Mouse (Mus musculus) liver, postnatal 0 days (tissue): ENCODE measurements at regions not wholly inside any gene's neighbourhood (a gene's known extent, or its start where the extent isn't known, plus 50 kb on each side); places are given as distances from the start of the nearest gene placed in this dataset.

Experiments used
- ATAC-seq: fragments of 200-750 bp; cut with Nextera tagmentation; 2 replicates; pipeline ENCODE4 v1.8.0; 2017; ENCODE audit warnings: mild to moderate bottlenecking, moderate library complexity
- DNase-seq: peaks from one replicate; pipeline ENCODE4 v3.0.0-alpha.2; 2016
- H3K27ac ChIP-seq: fragments of 300-500 bp; sonication (generic); 2 replicates; pipeline ENCODE4 v1.5.1; 2014; ENCODE audit warnings: antibody characterized with exemption, moderate library complexity, mild to moderate bottlenecking, low read depth
- H3K27me3 ChIP-seq: fragments of 300-500 bp; sonication (generic); 2 replicates; pipeline ENCODE4 v1.6.1; 2014; ENCODE audit warnings: low read length, control low read depth, mixed read lengths; ENCODE audit not compliant: insufficient read depth
- H3K36me3 ChIP-seq: fragments of 300-500 bp; sonication (generic); replicated peaks from 2 replicates; pipeline ENCODE4 v1.6.1; 2014; ENCODE audit warnings: mild to moderate bottlenecking, control low read depth, low read length, moderate library complexity, mixed read lengths; ENCODE audit not compliant: insufficient read depth
- H3K4me1 ChIP-seq: fragments of 300-500 bp; sonication (generic); 2 replicates; pipeline ENCODE4 v1.6.1; 2014; ENCODE audit warnings: antibody characterized with exemption, mild to moderate bottlenecking, control low read depth; ENCODE audit not compliant: insufficient read depth
- H3K4me2 ChIP-seq: fragments of 300-500 bp; sonication (generic); 2 replicates; pipeline ENCODE4 v1.6.1; 2014; ENCODE audit warnings: low read depth, mild to moderate bottlenecking, low read length, moderate library complexity, mixed read lengths
- H3K4me3 ChIP-seq: fragments of 300-500 bp; sonication (generic); 2 replicates; pipeline ENCODE4 v1.5.1; 2014; ENCODE audit warnings: low read depth, low read length
- H3K9ac ChIP-seq: fragments of 300-500 bp; sonication (generic); replicated peaks from 2 replicates; pipeline ENCODE4 v1.6.1; 2014; ENCODE audit warnings: mild to moderate bottlenecking, moderate library complexity
- H3K9me3 ChIP-seq: fragments of 300-500 bp; sonication (generic); 2 replicates; pipeline ENCODE4 v1.6.1; 2016; ENCODE audit warnings: mild to moderate bottlenecking, control low read depth, low read length, mixed read lengths
- CTCF ChIP-seq: sonication (generic); IDR thresholded peaks from 2 replicates; pipeline ENCODE4 v1.5.1; 2016; ENCODE audit warnings: antibody characterized with exemption, low read depth
- EP300 ChIP-seq: IDR thresholded peaks from 2 replicates; pipeline ENCODE4 v1.6.1; 2016; ENCODE audit warnings: antibody characterized with exemption, low read depth, mild to moderate bottlenecking
- WGBS: fragments of 180-500 bp; shearing (Covaris S2); extraction: QIAGEN DNeasy Blood & Tissue Kit; methylation state at CpG from one replicate; pipeline ENCODE4 v1.1.7; 2014; ENCODE audit not compliant: insufficient replicate concordance; 5-methylcytosine and 5-hydroxymethylcytosine counted together

DNA sequence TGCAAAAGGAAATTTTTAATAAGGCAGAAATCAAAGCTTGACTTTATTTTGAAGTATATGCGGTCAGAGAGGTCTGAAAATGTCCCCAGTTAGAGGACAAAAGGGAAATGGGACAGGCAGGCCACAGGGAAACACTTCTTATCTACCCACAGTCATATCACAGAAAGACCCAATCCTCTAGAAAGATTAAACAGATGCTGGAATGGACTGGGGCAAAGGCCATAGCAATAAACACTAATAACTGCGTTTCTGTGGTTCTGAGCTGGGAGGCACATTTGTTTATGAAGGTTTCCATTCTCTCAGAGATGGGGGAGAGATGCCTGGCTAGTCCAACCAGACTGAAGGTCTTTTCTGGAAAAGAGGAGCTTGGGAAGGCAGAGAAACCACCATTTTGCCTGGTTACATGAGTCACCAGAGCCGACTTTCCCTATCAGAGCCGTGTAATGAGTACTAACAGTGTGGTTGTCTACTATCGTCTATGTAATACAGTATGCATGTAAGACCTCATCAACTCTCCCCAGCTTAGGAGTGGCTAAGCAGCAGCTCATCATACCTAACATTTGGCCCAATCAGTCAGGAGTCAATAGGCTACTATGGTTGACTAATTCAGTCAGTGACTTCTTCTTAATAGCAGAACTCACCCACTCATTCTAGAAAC lies 130.2 kb downstream of the Gm9817 start:
- Histone ChIP-seq H3K9me3 (no peaks in the 10 kb centered on the region), H3K27ac (no peak overlapping the region), H3K4me1 (no peaks in the 10 kb centered on the region), H3K4me2 (no peak overlapping the region), H3K4me3 (no peak overlapping the region), H3K9ac (no peak overlapping the region), H3K27me3 (peaks cover 35% of the 10 kb centered on the region), H3K36me3 (no peaks in the 10 kb centered on the region)
- DNase-seq (no peak), ATAC-seq (no peak)
- no peak for TF ChIP-seq EP300
- no peak for TF ChIP-seq CTCF
- WGBS: 66% methylated on average over 5 of the region's 5 CpGs

DNA sequence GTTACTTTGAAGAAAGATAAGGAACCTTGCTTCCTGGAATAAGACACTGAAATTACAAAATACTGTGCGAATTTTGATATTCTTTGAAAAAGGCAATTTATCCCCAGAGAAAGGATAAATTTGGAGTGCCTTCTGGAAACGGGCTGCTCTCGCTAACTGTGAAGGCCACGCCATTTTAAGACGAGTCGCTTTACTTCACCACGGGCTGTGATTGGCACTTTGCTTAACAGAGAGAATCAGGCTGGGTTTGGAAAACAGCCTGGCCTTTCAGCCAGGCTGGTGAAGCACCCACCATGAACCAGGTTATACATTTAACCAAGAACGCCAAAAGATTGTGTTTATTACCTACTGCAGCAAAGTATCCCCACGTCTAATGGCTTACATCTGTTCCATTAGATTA lies 132.7 kb downstream of the Gm9817 start:
- Histone ChIP-seq H3K4me3 (no peak overlapping the region), H3K4me1 (no peaks in the 10 kb centered on the region), H3K4me2 (no peak overlapping the region), H3K27ac (no peak overlapping the region), H3K9ac (no peak overlapping the region), H3K9me3 (no peaks in the 10 kb centered on the region), H3K36me3 (no peaks in the 10 kb centered on the region), H3K27me3 (peaks cover 41% of the 10 kb centered on the region)
- TF ChIP-seq CTCF: no peak
- TF ChIP-seq EP300: no peak
- no peak for DNase-seq
- ATAC-seq: no peak
- WGBS: 76% methylated on average over 9 of the region's 9 CpGs

DNA sequence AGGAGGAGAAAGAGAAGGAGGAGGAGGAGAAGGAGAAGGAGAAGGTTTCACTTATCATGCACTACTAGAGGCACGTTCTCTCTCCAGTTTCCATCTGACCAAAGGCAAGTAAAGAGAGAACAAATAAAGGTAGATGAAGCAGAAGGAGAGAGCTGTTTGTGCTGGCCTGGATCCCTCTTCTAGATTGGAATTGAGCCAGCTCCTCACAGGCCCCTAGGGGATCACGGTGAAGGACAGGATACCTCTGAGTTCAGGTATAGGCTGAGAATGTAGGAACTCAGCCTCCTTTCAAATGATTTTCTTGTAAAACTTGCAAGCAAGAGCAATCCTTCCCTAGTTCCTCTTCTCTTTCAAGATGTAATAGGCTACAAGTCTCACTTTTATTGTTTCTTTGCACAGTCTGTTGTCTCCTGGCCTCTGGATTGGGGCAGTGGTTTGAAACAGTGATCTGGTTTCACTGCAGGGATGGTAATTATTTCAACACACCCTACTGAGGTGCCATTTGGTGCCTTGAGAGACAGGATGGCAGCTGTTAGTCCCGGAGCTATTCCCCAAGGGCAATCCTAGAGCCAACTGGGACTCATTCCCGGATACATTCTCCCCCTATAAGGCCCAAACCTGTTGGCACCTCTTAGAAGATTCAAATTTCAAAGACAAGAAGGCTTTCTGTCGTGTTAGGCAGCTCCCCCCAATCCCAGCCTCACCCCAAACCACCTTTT lies 134.8 kb downstream of the Gm9817 start:
- Histone ChIP-seq H3K27ac (no peak overlapping the region), H3K4me3 (no peak overlapping the region), H3K4me2 (no peak overlapping the region), H3K9me3 (no peaks in the 10 kb centered on the region), H3K9ac (no peak overlapping the region), H3K27me3 (peaks cover 33% of the 10 kb centered on the region), H3K36me3 (no peaks in the 10 kb centered on the region), H3K4me1 (no peaks in the 10 kb centered on the region)
- no peak for TF ChIP-seq CTCF
- TF ChIP-seq EP300: no peak
- WGBS: 45% methylated on average over 5 of the region's 5 CpGs
- ATAC-seq (no peak), DNase-seq (no peak)

DNA sequence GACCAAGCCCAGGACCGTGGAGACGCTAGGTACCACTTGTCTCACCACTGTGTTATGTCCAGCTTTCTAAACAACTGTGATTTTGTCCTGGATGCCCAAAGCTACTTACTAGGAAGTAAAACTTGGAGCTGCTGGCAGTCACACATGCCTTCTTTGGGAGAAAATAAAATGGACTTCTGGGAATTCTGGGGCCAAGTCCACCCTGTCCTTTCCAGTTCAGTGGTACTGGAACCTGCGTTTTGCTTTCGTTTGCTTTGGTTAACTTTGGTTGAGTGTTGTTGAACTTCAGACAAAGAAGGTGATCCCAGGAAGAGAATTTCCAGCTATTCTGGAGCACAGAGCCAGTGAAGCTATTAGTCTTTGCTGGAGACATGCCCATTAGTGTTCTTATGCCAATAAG lies 139.8 kb downstream of the Gm9817 start:
- WGBS: 84% methylated on average over 4 of the region's 4 CpGs

DNA sequence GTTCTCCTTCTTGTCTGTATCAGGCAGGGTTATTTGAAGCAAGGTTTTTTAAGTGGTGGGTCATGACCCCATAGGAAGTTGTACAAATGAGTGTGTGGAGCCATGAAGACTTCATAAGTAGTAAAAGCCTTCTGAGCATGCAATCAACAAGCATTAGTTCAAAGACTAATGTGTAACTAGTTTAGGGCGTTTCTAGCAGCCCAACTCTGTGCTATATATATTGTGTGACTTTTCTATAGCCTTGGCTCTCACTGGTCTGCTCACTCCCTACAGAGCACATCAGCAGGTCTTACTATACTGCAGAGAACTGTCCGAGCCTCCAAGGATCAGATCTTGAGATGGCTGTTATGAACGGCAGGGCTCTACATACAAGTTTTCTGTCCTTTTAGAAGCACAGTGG lies 141.2 kb downstream of the Gm9817 start:
- Histone ChIP-seq H3K9ac (no peak overlapping the region), H3K4me1 (no peaks in the 10 kb centered on the region), H3K4me2 (no peak overlapping the region), H3K9me3 (no peaks in the 10 kb centered on the region), H3K27ac (no peak overlapping the region), H3K36me3 (no peaks in the 10 kb centered on the region), H3K27me3 (peaks cover 40% of the 10 kb centered on the region), H3K4me3 (no peak overlapping the region)
- 65% methylated on average over 3 of the region's 3 CpGs for WGBS
- TF ChIP-seq CTCF (no peak), EP300 (no peak)
- ATAC-seq (no peak), DNase-seq (no peak)

More for the DNA sequence above, 139.8 kb downstream of the Gm9817 start:
- no peak overlapping the region for H3K9ac ChIP-seq
- no peak overlapping the region for H3K4me2 ChIP-seq
- no peaks in the 10 kb centered on the region for H3K36me3 ChIP-seq
- ATAC-seq (no peak), DNase-seq (no peak)
- H3K4me3 ChIP-seq: no peak overlapping the region
- no peak overlapping the region for H3K27ac ChIP-seq
- no peaks in the 10 kb centered on the region for H3K9me3 ChIP-seq
- TF ChIP-seq CTCF: no peak
- no peak for TF ChIP-seq EP300
- H3K27me3 ChIP-seq: peaks cover 40% of the 10 kb centered on the region
- H3K4me1 ChIP-seq: no peaks in the 10 kb centered on the region

DNA sequence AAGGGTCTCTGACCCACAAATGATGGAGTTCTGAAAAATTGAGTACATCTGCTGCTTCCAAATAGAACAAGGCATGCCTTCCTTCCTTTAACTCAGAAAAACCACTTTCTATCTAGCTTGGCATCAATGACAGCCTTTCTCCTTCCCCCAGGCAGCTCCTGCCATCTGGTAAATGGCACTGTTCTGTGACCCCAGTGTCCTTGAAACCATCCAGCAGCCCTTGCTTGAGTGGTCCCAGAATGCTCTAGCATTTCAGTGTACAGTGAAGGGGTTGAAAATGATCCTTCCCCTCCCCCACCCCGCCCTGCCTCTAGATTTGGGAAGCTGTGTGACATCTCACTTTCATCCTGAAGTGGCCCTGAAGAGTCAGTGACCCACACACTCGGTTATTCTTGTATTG lies 152.3 kb downstream of the Gm9817 start:
- no peak for ATAC-seq

More for the DNA sequence above, 152.3 kb downstream of the Gm9817 start:
- Histone ChIP-seq H3K27me3 (peaks cover 53% of the 10 kb centered on the region), H3K36me3 (no peaks in the 10 kb centered on the region), H3K4me1 (0 out of 2 replicates have a peak, but pooled peaks cover under 1% of the 10 kb centered on the region), H3K4me2 (no peak overlapping the region), H3K27ac (no peak overlapping the region), H3K9me3 (peaks cover 5% of the 10 kb centered on the region), H3K4me3 (no peak overlapping the region), H3K9ac (no peak overlapping the region)
- 55% methylated on average over 2 of the region's 2 CpGs for WGBS
- no peak for TF ChIP-seq EP300
- no peak for TF ChIP-seq CTCF
- no peak for DNase-seq
